Mouse (Mus musculus) granulocyte monocyte progenitor cell, adult 5-6 weeks (primary cell): ENCODE data around the gene Mocs3. TPM values are rescaled to one million over a fixed set of nuclear protein-coding genes. Genes with fewer than 3 reads are reported as not detected.

Experiments
- ATAC-seq: replicated peaks from 2 replicates; pipeline ENCODE4 v1.8.0; 2016; ENCODE audit warnings: mild to moderate bottlenecking, moderate TSS enrichment, inconsistent platforms; ENCODE audit not compliant: poor library complexity, severe bottlenecking
- total RNA-seq, 2 experiments: library from RNA; stranded (forward) in 1 of 2; stranded (reverse) in 1 of 2; fragments of 200-712, 200-1000 nt in 1 of 2; fragments of >200 nt in 1 of 2; fragmentation: Nextera tagmentation in 1 of 2; gene quantifications; 2 replicates each; pipeline ENCODE4 v1.2.3; 2014 to 2017

The Mocs3 gene
- total RNA-seq (2014; fragmentation: Nextera tagmentation): 4.1 and 6.0 TPM in 2 replicates
- total RNA-seq (2017): 3.2 and 3.7 TPM in 2 replicates

DNA sequence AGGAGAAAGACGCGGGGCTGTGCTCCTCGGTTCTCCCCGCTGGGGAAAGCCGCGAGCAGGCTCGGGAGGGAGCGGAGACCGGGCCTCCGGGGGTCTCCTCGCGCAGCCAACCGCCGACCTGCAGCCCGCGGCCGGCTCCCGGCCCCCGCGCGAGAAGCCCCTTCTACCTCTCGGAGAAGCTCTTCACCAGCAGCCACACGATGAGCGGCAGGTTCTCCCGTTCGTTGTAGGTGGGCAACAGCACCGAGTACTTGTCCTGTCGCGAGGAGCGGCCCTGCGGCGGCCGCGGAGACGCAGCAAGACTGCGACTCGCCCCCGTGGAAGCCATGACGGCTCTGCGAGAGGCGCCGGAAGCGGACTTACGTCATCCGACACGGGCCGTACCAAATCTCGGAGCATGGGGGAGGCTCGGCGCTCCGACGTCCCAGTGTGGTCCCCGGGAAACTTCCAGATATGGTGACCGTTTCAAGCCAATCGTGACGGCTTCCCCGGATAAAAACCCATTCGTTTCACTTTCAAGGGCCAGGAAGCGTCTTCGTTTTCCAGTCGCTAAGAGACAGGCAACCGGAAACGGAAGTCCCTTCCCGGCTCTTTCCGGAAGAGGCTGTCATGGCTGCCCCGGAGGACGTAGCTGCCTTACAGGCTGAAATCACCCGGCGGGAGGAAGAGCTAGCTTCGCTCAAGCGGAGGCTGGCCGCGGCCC, at the start of gene Mocs3, which contains the start of the genes Gm20716 and Dpm1:
Gene Mocs3 (plus strand): TSS at position 597 of the 703 bp plus-strand sequence.
Gene Gm20716 (minus strand): TSS at position 339 of the 703 bp plus-strand sequence.
Gene Dpm1 (minus strand): TSS at position 566 of the 703 bp plus-strand sequence.
- ATAC-seq: peak; percentile 72

DNA sequence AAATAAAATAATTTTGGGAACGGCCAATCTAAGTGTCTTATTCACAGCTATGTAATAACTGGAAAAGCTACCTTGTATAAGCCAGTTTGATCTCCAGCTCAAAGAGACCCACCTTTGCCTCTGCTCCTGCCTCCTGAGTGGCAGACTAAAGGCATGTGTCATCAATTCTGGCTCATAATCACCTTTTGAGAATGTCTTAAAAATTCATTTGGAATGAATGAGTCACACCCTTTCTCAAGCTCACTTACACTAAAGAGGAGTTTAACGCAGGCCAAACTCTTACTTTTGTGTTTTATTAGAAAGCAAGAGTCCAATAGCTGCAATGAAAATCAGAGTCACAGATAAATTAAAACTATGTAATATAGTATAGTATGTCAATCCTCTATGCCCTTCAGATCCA, 38.6 kb upstream of the Mocs3 start:
- no peak for ATAC-seq

DNA sequence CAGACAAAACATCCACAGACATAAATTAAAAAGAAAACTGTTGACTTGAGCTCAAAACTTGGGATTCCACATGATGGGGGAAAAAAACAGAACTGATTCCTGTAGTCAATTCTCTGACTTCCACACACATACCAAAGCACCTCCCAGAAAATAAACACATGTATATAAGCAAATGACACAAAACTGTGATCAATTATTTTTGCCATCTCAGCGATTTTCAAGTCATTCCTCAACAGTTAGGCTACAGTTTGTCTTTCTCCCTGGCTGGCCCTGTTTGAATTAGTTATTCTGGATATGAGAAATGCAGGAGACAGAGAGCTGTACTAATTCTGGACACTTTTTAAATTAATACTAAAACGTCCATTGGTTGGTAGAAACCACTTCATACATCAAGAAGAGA, 36.7 kb upstream of the Mocs3 start:
- no peak for ATAC-seq

DNA sequence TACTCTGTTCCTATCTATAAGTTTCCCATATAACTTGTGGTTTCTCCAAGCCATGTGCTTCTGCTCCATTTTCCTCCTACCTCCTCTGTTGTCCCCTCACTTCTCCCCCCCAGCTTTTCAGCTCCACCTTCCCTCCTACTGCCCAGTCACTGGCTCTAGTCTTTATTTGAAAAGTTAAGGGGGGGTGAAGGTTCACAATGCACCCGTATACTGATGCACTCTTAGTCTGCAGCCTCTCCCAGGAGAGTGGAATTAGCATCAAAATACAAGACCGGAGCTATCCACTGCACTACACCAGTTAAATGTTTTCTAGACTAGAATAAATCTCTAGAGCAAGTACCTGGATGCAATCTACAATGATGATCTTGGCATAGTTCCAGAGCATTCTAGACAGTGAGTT, 34.7 kb upstream of the Mocs3 start:
- ATAC-seq: no peak

DNA sequence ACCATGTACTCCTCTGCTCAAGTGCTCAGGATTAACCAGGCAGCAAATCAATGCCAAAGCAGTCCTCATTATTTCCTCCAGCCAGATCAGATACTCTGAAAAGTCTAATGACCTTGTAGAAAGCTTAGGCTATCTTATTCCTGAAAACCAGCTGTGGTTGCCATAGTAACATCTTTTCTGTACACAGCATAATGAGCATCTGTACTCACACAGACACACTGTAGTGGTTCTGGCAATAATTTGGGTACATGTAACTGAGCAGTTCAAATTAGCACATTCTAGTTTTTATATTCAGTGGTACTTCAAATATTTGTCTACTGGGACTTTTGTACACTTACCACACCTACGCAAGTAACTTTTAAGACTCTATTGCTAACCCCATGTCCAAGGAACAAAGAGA, 32.0 kb upstream of the Mocs3 start:
- no peak for ATAC-seq

DNA sequence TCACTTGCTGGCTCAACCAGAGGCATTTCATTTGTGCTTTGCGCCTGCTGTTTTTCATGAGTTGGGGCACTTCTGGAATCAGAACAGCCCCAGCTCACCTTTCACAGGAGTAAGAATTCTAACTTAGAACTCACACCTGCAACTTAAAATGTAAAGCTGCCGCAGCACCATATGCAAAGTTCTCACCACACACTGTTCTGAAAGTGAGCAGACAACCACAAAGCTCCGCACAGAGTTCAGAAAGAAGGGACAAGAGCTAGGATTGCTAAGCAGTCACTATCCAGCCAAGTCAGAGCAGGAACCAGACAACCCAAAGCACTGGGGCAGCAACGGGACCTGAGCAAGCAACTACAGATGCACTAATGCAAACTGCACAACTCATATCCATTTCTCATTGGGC, 30.9 kb upstream of the Mocs3 start:
- ATAC-seq: no peak

DNA sequence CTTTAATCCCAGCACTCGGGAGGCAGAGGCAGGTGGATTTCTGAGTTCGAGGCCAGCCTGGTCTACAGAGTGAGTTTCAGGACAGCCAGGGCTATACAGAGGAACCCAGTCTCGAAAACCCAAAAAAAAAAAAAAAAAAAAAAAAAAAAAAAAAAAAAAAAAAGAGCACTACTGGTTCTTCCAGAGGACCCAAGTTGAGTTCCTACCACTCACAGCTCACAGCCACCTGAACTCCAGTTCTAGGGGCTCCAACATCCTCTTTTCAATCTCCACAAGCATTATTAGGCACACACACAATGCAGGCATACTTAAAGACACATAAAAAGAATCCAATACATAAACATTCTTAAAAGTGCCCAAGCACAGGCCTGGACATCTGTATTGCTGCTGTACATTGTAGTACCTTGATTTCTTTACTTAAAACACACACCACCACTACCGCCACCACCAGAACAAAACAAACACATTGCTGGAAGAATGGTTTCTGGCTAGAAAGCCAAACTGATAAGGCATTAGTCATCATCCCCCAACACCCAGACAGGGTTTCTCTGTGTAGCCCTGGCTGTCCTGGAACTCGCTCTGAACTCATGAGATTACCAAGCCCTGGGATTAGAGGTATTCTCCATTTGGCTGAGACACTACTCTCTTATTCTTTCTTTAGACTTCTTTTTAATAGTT, 30.3 kb upstream of the Mocs3 start:
- ATAC-seq: no peak

DNA sequence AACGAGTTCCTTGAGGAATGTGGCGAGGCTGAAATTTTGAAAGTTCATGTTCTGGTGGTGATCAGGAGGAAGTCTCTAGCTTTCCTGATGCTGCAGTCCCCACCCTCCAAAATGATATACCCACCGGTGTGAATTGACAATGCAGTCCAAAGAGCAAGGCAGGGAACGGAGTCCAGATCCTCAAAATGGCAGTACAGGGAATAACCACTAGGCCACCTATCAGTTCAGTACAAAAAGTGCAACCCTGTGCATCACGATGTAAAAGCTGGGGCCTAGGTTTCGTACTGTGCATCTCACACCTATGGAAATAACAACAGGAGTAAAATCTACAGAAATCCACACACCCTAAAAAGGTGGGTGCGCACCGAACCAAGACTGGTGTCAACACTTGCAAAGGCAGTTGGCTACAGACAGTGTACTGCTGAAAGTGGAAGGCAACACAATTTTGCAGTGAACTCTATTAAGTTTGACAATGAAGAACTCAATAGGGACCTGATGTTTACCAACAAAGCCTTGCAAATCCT, 25.9 kb upstream of the Mocs3 start:
- ATAC-seq: no peak

DNA sequence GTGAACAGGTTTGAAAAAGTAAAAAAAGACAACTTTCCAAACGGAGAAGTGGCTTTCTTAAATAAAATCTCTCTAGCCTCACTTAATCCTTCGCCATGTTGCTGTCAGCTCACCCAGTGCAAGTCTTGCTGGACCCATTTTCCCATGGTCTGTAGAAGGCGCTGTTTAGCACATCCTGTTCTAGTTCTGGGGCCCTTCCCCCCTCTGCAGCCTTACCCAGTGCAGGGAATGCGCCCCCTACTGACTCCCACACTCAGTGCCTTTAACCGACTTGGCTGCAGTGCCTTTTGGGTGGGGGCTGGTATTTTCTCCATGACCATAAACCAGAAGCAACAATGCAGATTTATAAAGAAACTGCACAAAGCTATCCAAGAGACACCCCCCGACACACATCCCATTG, 25.2 kb upstream of the Mocs3 start:
- ATAC-seq: peak; percentile 69

DNA sequence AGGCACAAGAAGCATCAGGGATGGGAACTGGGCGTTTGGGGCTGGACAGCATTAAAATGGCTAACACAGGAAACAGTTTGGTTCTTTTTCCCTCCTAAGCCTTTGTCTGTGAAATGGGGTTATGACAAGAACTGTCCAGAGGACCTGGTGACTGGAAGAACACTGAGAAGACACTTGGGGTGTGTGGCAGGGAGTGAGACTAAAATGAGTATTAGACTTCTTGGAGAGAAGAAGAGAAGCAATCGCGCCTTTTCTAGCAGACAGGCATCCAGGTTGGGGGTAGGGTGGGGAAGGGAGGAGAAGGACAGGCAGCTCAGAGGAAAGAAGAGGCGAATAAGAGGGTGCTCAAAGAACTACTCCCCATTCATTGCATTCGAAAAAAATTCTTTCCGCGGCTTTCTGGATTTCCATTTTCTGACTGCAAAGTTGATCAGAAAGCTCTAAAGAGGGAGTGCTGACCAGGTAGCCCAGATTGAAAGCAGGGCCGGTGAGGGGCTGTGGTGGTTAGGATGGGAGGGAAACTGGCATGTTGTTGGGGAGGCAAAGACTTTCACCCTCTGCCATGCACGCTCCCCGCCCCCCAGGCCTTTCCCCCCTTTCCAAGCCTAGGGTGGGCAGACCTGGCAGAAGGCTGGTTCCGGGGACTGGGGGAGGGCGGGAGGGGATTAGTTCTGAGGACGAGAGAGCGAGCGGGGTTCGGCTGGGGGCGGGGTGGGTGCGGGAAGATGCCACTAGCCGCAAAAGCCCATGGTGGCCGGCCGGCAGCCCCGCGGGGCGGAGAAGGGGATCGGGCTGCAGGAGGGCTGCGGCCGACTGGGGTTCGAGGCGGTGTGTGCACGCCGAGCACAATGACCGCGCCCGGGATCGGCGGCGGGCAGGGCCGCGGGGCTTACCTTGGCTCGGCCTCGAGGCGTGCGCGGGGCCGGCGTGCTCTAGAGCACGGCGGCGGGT, 24.5 kb upstream of the Mocs3 start:
- ATAC-seq: no peak

DNA sequence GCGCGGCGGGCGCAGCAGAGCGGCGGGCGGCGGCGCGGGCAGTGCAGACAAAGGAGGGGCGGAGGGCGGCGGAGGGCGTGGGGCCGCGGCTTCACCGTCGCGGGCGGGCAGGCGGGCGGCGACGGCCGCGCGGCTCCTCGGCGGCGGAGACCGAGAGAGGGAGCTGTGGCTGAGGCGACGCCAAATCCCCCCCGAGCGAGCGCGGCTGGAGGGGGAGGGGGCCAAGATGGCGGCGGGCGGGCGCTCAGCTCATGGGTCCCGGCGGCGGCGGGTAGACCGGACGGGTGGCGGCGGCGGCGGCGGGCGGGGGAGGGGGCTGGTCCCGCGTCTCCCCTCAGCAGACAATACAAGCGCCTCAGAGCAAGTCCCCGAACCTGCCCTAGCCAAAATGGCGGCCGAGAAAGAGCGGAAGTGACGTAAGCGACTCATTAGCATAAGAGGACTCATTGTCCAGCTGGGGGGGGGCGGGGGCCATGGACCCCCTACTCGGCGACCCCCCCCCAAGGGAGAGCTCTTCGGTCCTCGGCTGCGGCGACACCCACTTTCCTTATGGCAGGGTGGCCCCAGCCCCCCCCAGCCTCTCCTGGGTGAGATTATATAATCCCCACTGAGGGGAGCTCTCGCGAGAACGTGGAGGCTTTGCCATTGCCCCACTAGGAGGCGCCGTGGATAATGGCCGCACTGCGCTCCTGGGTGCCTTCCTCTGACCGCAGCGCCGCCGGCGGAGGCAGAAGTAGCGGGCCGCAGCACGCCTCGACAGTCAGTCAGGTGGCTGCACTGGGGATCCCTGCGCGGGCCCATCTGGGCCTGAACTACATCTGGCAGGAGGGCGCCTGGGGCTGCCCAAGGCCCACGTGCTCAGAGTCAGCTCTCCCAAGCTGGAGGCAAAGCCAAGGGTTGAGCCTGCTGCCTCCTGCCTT, 23.4 kb upstream of the Mocs3 start, which contains the start of gene Adnp:
Gene Adnp (minus strand): TSS at position 388 of the 920 bp plus-strand sequence.
- peak; percentile 84 for ATAC-seq

DNA sequence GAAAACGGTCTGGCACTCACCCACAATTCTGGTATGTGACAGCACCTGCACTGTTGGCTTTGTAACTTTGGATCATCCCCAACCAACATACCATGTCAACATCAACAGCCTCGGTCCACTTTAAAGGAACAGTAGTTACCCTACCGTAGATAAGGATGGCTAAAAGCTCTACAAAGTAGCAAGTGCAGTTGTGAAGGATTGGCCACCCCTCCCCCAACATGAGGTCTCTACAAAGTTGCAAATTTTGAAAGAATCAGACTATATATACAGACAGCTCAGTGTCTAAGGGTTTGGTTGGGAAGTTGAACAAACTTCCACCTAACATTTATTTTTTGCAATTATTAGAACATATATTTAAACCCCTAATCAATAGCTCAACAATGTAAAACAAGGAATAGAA, 22.5 kb upstream of the Mocs3 start:
- ATAC-seq: no peak

DNA sequence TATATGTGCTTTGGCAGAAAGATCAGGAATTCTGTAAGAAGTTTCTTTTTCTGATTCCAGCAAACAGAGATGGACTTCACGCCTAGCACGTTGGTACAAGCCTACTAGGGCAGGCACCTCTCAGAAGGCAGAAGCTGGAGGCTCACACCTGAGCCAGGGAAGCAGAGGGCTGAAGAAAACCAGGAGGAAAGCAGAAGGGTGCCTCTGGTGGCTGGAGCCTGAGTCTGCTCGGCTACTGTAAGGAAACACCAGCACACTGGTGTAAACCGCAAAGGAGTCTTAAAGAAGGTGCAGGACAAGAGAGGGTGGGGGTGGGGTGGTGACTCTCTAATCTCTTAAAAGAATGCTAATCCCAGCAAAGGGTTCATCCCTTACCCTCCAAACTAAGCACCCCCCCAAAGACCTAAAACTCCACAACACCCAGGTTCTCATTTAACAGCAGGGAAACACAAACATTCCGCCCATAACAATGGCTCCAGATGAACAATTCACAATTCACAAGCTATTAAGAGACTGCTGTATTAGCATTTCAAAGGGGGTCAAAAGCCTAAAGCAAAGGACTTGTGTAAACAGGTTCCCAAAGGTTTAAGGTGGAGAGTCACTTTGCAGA, 16.5 kb upstream of the Mocs3 start:
- ATAC-seq: 0 out of 2 replicates have a peak, but pooled peaks have one; percentile 25

DNA sequence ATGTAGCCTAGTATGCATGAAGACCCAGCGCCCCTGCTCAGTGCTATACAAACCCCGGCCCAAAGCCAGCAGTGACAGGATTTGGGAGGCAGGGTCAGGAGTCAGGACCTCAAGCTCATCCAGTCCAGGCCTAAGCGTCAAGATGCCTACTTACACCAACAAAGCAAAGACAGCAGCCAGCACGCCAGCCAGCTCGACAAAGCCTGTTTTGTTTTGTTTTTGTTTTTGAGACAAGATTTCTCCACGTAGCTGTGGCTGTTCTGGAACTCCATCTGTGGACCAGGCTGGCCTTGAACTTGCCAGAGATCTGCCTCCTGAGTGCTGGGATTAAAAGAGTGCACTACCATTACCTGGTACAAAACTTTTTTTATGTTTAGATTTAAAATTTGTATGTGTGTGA, 7.1 kb upstream of the Mocs3 start:
- ATAC-seq: no peak

DNA sequence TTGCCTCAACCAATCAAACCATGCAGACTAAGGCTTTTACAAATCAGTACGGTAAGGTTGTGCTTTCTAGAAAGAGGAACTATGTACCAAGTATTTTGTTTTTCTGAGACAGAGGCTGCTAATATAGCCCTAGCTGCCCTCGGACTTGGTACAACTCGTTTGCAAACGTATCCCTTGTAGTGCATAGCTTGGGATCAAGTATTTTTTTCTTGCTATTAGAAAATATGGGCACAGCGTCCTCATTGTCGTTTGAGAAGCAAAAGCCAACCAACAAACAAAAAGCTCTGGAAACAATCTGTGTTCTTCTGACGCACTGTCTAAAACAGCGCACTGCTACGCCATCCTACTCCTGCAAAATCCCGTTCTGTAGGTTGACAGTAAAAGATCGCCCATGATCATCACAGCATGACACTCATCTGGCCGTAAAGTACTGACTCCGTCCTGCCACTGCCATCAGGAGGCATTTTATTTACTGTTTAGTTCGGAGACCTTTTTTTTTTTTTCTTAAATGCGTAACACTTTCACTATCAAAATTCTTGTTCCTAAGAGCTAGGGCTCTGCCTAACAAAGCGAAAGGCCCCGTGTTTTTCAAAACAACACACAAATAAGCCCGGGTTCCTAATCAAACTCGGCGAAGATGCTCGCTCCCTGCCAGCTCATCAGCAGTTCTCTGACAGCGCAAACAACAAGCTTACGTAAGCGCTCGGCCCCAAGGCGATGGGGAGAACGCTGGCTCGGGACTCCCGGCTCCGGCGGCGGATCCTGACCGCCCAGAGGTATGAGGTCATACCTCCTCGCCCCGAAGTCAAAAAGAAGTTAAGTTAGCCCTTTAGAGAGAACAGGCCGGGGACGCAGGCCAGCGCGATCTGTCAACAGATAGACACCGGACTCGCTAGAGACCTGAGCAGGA, 1.1 kb upstream of the Mocs3 start:
- ATAC-seq: peak; percentile 48

DNA sequence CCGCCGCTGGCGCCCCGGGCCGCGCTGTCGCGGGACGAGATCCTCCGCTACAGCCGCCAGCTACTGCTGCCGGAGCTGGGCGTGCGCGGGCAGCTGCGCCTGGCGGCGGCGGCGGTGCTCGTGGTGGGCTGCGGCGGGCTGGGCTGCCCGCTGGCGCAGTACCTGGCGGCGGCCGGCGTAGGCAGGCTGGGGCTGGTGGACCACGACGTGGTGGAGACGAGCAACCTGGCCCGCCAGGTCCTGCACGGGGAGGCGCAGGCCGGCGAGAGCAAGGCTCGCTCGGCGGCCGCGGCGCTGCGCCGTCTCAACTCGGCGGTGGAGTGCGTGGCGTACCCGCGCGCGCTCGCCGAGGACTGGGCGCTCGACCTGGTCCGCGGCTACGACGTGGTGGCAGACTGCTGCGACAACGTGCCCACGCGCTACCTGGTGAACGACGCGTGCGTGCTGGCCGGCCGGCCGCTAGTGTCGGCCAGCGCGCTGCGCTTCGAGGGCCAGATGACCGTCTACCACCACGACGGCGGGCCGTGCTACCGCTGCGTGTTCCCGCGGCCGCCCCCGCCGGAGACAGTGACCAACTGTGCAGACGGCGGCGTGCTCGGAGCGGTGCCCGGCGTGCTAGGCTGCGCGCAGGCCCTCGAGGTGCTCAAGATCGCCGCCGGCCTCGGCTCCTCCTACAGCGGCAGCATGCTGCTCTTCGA, 500 bp downstream of the Mocs3 start:
- ATAC-seq: peak; percentile 17

DNA sequence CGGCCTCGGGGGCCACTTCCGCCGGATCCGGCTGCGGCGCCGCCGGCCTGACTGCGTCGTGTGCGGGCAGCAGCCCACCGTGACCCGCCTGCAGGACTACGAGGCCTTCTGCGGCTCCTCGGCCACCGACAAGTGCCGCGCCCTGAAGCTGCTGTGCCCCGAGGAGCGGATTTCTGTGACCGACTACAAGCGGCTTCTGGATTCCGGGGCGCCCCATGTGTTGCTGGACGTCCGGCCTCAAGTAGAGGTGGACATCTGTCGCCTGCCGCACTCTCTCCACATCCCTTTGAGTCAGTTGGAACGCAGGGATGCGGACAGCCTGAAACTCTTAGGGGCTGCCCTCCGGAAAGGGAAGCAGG, 1.0 kb downstream of the Mocs3 start:
- ATAC-seq: no peak
